Mouse (Mus musculus) small intestine, adult 2 months (tissue): ENCODE data around the gene Uaca.

Experiments
- CTCF ChIP-seq: fragments of 200-500 bp; IDR thresholded peaks from 2 replicates; pipeline ENCODE4 v1.5.1; 2012; ENCODE audit warnings: low read depth, mild to moderate bottlenecking, control low read depth, inconsistent platforms, low read length, moderate library complexity, mixed read lengths; ENCODE audit not compliant: insufficient replicate concordance, insufficient read length; ENCODE audit errors: extremely low read depth
- POLR2A ChIP-seq: fragments of 200-500 bp; IDR thresholded peaks from 2 replicates; pipeline ENCODE4 v1.6.1; 2012; ENCODE audit warnings: low read depth, mild to moderate bottlenecking, control low read depth, inconsistent platforms, low read length, moderate library complexity

GRCm38 (mm10) chr9:60757817-60758216 lies 36.5 kb upstream of the Uaca start:
- TF ChIP-seq CTCF: no peak
- no peak for TF ChIP-seq POLR2A
